Mouse (Mus musculus): ENCODE measurements around the gene Zc3h12a. TPM values are rescaled to one million over a fixed set of nuclear protein-coding genes. Genes with fewer than 3 reads are reported as not detected.

Gene Zc3h12a
- polyA plus RNA-seq, 1 experiment from 2014 or later: 0.71 TPM

DNA sequence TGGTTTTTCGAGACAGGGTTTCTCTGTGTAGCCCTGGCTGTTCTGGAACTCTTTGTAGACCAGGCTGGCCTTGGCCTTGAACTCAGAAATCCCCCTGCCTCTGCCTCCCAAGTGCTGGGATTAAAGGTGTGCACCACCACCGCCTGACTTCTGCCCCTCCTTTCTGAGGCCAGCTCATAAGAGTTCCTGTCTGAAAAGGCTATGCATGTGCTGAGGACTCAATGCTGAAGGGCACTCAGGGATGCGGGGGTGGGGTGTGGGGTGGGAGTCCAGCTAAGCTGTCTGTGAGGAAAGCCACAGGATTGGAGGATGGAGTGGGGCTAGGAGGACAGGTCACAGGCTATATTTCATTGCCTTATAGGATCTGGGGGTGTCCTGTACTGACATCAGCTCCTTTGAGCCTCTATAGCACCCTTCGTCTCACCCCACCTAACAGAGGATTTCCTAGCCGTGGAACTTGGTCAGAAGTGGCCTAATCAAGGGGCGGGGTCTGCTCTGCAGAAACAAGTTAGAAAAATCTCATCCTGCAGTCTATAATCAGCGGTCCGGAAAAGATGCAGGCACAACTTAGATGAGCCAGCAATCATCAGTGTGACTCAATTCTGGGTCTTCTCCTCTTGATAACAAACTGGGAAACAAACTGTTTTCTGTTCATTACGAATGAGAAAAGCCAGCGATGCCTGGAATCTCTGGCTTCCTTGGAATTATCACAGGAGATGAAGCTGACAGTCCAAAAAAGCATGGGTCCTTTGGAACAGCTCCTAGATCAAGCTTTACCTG is 7.6 kb upstream of the Zc3h12a start:
- H3K4me1 ChIP-seq (ENCODE audit: control insufficient read depth, insufficient read depth, low read length): no peaks in the 10 kb centered on the region
- no peaks in the 10 kb centered on the region for H3K36me3 ChIP-seq (ENCODE audit: control insufficient read depth, insufficient read depth, low read length)
- no peaks in the 10 kb centered on the region for H3K27me3 ChIP-seq (replicated peaks; ENCODE audit: control insufficient read depth, insufficient read depth, low read length)
- no peak overlapping the region for H3K4me3 ChIP-seq (ENCODE audit: low read depth, low read length)
- WGBS: 80% methylated on average over 10 of the region's 10 CpGs
- H3K9me3 ChIP-seq (ENCODE audit: control insufficient read depth, low read length): no peaks in the 10 kb centered on the region
- ATAC-seq (ENCODE audit: low read depth): no peak
- H3K4me2 ChIP-seq (ENCODE audit: low read depth, low read length): no peak overlapping the region
- H3K9ac ChIP-seq (ENCODE audit: low read depth, low read length): no peak overlapping the region
- no peak for DNase-seq (ENCODE audit: low spot score)
- H3K27ac ChIP-seq (replicated peaks; ENCODE audit: low read depth, low read length): no peak overlapping the region

DNA sequence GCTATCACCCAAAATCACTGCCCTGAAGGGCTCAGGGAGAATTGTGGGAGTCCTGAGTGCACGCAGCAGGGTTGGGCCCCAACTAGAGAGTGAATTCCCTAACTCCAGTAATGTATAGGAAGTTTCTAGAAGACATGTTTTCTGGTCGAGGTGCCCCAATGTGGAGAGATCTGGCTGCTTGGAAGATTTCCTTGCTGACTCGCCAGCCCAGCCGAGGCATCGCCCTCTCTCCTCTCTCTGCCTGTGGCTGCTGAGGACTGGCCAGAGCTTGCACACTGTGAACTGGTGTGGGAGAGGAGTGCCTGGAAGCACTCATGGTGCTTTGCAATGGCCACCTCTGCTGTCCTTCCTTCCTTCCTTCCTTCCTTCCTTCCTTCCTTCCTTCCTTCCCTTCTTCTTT is 7.0 kb upstream of the Zc3h12a start:
- H3K27ac ChIP-seq (replicated peaks; ENCODE audit: low read depth, low read length): no peak overlapping the region
- no peaks in the 10 kb centered on the region for H3K27me3 ChIP-seq (replicated peaks; ENCODE audit: control insufficient read depth, insufficient read depth, low read length)
- H3K36me3 ChIP-seq (ENCODE audit: control insufficient read depth, insufficient read depth, low read length): no peaks in the 10 kb centered on the region
- H3K4me3 ChIP-seq (ENCODE audit: low read depth, low read length): no peak overlapping the region
- ATAC-seq (ENCODE audit: low read depth): no peak
- no peak overlapping the region for H3K4me2 ChIP-seq (ENCODE audit: low read depth, low read length)
- H3K9ac ChIP-seq (ENCODE audit: low read depth, low read length): no peak overlapping the region
- 81% methylated on average over 5 of the region's 5 CpGs for WGBS
- no peaks in the 10 kb centered on the region for H3K9me3 ChIP-seq (ENCODE audit: control insufficient read depth, low read length)
- H3K4me1 ChIP-seq (ENCODE audit: control insufficient read depth, insufficient read depth, low read length): no peaks in the 10 kb centered on the region
- no peak for DNase-seq (ENCODE audit: low spot score)

DNA sequence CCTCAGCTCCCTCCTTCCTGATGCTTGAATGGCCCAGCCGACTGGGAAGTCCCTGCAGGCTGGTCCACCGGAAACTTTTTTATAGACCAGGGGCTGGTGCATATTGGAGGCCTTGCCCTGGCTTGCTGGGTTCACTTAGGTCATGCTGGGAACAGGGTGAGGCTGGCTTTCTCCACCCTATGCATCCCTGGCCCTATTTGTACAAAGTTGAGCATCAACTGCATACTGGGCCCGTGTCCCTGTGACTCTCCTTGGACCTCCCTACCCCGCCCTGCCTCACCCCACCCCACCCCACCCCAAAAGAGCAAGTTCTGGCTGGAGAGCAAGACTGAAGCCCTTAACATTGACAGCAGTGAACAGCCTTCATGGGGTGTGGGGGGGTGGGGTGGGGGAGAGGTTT is 6.6 kb upstream of the Zc3h12a start:
- Histone ChIP-seq H3K4me3 (ENCODE audit: low read depth, low read length) (no peak overlapping the region), H3K27ac (replicated peaks; ENCODE audit: low read depth, low read length) (no peak overlapping the region), H3K9ac (ENCODE audit: low read depth, low read length) (no peak overlapping the region), H3K36me3 (ENCODE audit: control insufficient read depth, insufficient read depth, low read length) (no peaks in the 10 kb centered on the region), H3K4me2 (ENCODE audit: low read depth, low read length) (no peak overlapping the region), H3K4me1 (ENCODE audit: control insufficient read depth, insufficient read depth, low read length) (no peaks in the 10 kb centered on the region), H3K27me3 (replicated peaks; ENCODE audit: control insufficient read depth, insufficient read depth, low read length) (no peaks in the 10 kb centered on the region), H3K9me3 (ENCODE audit: control insufficient read depth, low read length) (no peaks in the 10 kb centered on the region)
- 89% methylated on average over 4 of the region's 4 CpGs for WGBS
- no peak for ATAC-seq (ENCODE audit: low read depth)
- DNase-seq (ENCODE audit: low spot score): no peak

DNA sequence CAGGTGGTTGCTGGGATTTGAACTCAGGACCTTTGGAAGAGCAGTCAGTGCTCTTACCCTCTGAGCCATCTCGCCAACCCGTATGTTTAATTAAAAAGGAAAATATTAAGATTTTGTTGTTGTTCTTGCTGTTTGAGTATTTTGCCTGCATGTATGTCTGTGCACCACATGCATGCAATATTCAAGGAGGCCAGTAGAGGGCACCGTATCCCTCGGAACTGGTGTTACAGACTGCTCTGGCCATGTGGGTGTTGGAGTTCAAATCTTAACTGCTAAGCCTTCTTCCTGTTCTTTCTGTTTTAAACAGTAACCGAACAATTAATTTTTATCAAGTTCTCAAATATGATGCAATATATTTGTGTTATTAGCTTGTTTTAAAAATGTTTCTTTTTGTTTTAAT is 4.8 kb upstream of the Zc3h12a start:
- Histone ChIP-seq H3K27me3 (replicated peaks; ENCODE audit: control insufficient read depth, insufficient read depth, low read length) (peaks cover 9% of the 10 kb centered on the region; the same call in 1 of the 2 replicates), H3K9me3 (ENCODE audit: control insufficient read depth, low read length) (no peaks in the 10 kb centered on the region), H3K36me3 (ENCODE audit: control insufficient read depth, insufficient read depth, low read length) (no peaks in the 10 kb centered on the region), H3K4me2 (ENCODE audit: low read depth, low read length) (no peak overlapping the region), H3K4me3 (ENCODE audit: low read depth, low read length) (no peak overlapping the region), H3K4me1 (ENCODE audit: control insufficient read depth, insufficient read depth, low read length) (peaks cover 6% of the 10 kb centered on the region; the same call in 1 of the 2 replicates), H3K9ac (ENCODE audit: low read depth, low read length) (no peak overlapping the region), H3K27ac (replicated peaks; ENCODE audit: low read depth, low read length) (no peak overlapping the region)
- no peak for DNase-seq (ENCODE audit: low spot score)
- ATAC-seq (ENCODE audit: low read depth): no peak
- 20% methylated on average over 5 of the region's 5 CpGs for WGBS

DNA sequence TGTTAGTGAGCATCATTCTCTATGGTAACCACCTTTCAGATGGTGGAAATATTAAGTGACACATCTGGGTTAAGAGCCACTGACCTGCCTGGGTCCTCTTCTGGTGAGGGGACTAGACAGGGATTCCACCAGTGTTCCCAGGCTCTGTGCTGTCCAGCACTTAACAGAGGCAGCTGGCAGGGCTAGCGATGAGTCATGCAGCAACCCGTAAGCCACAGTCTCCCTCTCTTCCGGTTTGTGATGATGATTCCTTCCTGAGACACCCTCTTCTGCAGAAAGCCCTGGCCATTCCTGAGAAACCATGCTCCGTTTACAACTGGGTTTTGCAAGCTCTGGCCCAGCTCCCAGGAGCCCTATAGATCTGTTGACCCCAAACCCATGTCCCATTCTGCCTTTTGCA is 3.9 kb upstream of the Zc3h12a start:
- peaks cover 9% of the 10 kb centered on the region; the same call in 1 of the 2 replicates for H3K27me3 ChIP-seq (replicated peaks; ENCODE audit: control insufficient read depth, insufficient read depth, low read length)
- no peak overlapping the region for H3K9ac ChIP-seq (ENCODE audit: low read depth, low read length)

DNA sequence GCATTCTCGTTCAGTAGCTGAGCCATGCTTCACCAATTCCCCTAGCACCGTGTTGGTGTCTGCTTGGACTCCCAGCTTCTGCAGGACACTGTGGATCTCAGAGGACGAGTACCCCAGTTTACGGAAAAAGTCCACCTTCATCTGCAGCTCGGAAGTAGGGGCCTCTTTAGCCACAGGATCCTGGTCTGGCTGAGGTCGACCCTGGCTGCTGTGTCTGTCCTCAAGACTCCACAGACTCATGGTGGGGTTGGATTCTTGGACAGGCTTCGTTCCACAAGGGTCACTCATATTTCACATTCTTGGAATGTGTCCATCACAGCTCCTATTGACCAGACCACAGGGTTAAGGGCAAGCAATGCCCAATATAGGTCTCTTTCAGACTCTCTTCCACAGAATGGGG is 879 bp downstream of the Zc3h12a start:
- WGBS: 78% methylated on average over 7 of the region's 7 CpGs
- Histone ChIP-seq H3K27me3 (replicated peaks; ENCODE audit: control insufficient read depth, insufficient read depth, low read length) (peaks cover 9% of the 10 kb centered on the region; the same call in 1 of the 2 replicates), H3K4me2 (ENCODE audit: low read depth, low read length) (peak overlapping the region; percentile 99), H3K9ac (ENCODE audit: low read depth, low read length) (no peak overlapping the region; the same call in 1 of the 2 replicates), H3K27ac (replicated peaks; ENCODE audit: low read depth, low read length) (no peak overlapping the region), H3K36me3 (ENCODE audit: control insufficient read depth, insufficient read depth, low read length) (no peaks in the 10 kb centered on the region), H3K4me3 (ENCODE audit: low read depth, low read length) (peak overlapping the region; percentile 68), H3K4me1 (ENCODE audit: control insufficient read depth, insufficient read depth, low read length) (peaks cover 17% of the 10 kb centered on the region; the same call in 1 of the 2 replicates), H3K9me3 (ENCODE audit: control insufficient read depth, low read length) (no peaks in the 10 kb centered on the region)
- ATAC-seq (ENCODE audit: low read depth) (no peak), DNase-seq (ENCODE audit: low spot score) (no peak)

More for the DNA sequence above, 3.9 kb upstream of the Zc3h12a start:
- Histone ChIP-seq H3K4me1 (ENCODE audit: control insufficient read depth, insufficient read depth, low read length) (peaks cover 6% of the 10 kb centered on the region; the same call in 1 of the 2 replicates), H3K36me3 (ENCODE audit: control insufficient read depth, insufficient read depth, low read length) (no peaks in the 10 kb centered on the region), H3K9me3 (ENCODE audit: control insufficient read depth, low read length) (no peaks in the 10 kb centered on the region), H3K4me2 (ENCODE audit: low read depth, low read length) (no peak overlapping the region), H3K27ac (replicated peaks; ENCODE audit: low read depth, low read length) (no peak overlapping the region), H3K4me3 (ENCODE audit: low read depth, low read length) (no peak overlapping the region)
- ATAC-seq (ENCODE audit: low read depth) (no peak), DNase-seq (ENCODE audit: low spot score) (no peak)
- WGBS: 81% methylated on average over 4 of the region's 4 CpGs

DNA sequence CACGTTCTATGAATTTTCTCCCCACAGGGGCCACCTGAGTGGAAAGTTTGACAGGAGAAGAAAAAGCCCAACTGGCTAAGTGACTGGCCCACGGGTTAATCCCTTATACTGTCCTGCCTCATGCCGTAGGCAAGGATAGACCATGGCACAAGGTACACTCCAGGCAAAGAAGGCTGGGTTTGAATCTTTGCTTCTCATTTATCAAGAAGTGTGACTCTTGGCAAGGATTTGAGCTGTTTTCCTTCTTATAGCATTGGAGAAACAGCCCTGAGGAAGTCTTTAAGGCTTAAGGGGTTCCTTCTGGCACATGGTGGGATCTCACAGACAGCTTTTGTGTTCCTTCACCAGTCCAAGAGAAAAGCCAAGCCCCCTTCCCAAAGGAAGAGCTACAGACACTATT is 1.5 kb downstream of the Zc3h12a start:
- Histone ChIP-seq H3K4me1 (ENCODE audit: control insufficient read depth, insufficient read depth, low read length) (peaks cover 17% of the 10 kb centered on the region; the same call in 1 of the 2 replicates), H3K27ac (replicated peaks; ENCODE audit: low read depth, low read length) (no peak overlapping the region), H3K9ac (ENCODE audit: low read depth, low read length) (no peak overlapping the region), H3K36me3 (ENCODE audit: control insufficient read depth, insufficient read depth, low read length) (no peaks in the 10 kb centered on the region), H3K9me3 (ENCODE audit: control insufficient read depth, low read length) (no peaks in the 10 kb centered on the region), H3K27me3 (replicated peaks; ENCODE audit: control insufficient read depth, insufficient read depth, low read length) (peaks cover 9% of the 10 kb centered on the region; the same call in 1 of the 2 replicates), H3K4me2 (ENCODE audit: low read depth, low read length) (no peak overlapping the region), H3K4me3 (ENCODE audit: low read depth, low read length) (no peak overlapping the region)
- DNase-seq (ENCODE audit: low spot score): no peak
- 91% methylated on average over 3 of the region's 3 CpGs for WGBS
- ATAC-seq (ENCODE audit: low read depth): no peak

DNA sequence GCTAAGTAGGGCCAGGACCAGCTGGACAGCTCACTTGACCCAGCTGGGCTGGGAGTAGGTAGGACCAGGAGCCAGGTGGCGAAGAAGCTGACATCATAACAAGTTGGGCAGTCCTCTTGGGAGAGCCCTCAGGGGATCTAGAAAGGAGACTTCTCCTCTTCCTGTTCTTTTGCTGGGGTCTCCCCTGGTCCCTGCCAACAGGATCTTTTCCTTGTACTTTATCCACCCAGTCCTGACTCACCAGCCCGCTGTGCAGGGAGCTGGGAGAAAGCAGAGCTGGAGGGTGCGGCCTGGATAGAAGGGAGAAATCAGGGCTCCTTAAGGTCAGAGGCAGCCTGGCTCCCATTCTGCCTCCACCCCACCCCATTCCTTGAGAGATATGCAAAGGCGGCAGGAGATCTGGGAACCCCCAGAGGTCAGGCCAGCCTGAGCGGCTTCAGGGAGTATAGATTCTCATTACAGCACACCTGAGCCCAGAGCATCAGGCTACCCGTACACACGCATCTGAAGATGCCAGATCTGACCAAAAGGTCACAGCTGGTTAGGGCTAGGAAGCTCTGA is 2.2 kb downstream of the Zc3h12a start:
- H3K4me3 ChIP-seq (ENCODE audit: low read depth, low read length): no peak overlapping the region
- no peaks in the 10 kb centered on the region for H3K9me3 ChIP-seq (ENCODE audit: control insufficient read depth, low read length)
- peaks cover 17% of the 10 kb centered on the region; the same call in 1 of the 2 replicates for H3K4me1 ChIP-seq (ENCODE audit: control insufficient read depth, insufficient read depth, low read length)
- WGBS: 74% methylated on average over 7 of the region's 7 CpGs
- no peak overlapping the region for H3K27ac ChIP-seq (replicated peaks; ENCODE audit: low read depth, low read length)
- no peak overlapping the region for H3K9ac ChIP-seq (ENCODE audit: low read depth, low read length)
- H3K36me3 ChIP-seq (ENCODE audit: control insufficient read depth, insufficient read depth, low read length): no peaks in the 10 kb centered on the region
- H3K4me2 ChIP-seq (ENCODE audit: low read depth, low read length): no peak overlapping the region
- no peak for ATAC-seq (ENCODE audit: low read depth)
- no peak for DNase-seq (ENCODE audit: low spot score)
- peaks cover 9% of the 10 kb centered on the region; the same call in 1 of the 2 replicates for H3K27me3 ChIP-seq (replicated peaks; ENCODE audit: control insufficient read depth, insufficient read depth, low read length)

Measured in embryonic facial prominence, embryonic 14.5 days (tissue).